Mouse (Mus musculus): ENCODE measurements around the gene Prkcd.
"Not testable (repeated sequence)": the region's sequence is repeated elsewhere in the genome, so short reads cannot be mapped to it uniquely, and the experiment has no call there.

The Prkcd gene

DNA sequence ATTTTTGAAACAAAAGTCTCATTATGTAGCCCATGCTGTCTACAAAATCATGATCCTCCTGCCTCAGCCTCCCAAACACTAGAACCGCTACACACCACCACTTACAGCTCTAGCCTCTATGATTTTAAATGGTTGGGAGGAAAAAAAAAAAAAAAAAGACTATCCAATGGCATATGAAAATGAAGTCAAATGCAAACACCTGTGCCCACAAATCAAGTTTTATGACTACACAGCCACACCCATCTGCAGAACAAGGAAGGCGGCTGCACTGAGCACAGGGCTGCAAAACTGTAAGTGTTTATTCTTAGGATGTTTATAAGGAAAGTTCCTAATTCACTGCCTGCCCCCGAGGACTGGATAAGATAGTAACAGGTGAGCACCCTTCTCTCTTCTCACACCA is 29.6 kb downstream of the Prkcd start:
- DNase-seq = no peak

DNA sequence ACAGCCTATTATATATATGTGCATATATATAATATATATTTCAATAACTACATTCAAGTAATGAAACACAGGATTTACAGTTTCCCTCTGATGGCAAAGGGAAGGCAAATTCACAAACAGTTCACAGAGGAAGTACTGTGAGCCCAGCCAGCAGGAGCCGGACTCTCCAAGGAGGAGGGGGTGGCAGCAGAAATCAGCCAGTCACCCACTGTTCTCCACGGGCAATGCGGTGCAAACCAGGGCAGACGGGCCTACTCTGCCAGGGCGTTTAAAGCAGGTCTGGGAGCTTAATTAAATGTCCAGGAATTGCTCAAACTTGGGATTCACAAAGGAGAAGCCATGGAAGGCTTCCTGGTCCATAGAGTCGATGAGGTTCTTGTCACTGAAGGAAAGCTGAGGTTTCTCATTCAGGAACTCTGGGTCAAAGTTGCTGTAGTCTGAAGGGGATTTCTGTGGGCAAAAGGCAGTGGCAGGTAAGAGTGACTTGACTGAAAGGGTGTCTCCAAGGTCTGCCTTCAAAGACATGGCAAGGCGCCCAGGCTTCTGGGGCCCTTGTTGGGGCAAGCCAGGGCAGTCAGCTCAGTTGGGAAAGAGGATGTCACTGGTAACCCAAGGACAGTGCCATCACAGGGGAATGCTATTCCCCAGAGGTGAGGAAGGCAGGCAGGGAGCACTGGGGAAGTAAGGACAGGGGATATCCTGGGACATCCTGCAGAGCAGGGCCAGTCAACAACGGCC is 30.3 kb downstream of the Prkcd start:
- no peak for DNase-seq

DNA sequence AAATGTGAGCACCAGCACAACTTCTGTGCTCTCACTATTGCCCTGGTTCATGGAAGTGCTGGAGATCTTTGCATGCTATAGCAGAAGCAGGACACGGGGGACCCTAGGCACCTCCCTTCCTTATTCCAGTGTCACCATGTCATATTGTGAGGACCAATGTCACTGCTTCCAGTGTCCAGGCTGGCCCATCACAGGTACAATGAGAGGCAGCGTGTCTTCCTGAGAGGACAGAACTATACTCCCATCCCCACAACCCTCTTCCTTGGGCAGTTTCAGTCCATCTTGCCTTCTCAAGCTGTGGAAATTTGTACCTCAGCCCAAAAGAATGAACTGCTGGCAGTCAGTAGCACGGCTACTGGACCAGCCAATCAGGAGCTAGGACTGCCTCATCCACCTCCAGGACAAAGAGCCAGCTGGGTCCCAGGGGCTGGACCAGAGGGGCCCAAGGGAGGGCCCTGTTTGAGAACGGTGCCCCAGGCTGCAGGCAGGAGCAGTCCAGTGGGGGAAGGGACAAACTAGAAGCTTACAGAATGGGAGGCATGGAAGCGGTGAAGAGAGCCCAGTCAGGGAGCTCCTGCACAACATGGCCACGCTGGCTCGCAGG is 31.8 kb downstream of the Prkcd start:
- peak; percentile 62 for DNase-seq

DNA sequence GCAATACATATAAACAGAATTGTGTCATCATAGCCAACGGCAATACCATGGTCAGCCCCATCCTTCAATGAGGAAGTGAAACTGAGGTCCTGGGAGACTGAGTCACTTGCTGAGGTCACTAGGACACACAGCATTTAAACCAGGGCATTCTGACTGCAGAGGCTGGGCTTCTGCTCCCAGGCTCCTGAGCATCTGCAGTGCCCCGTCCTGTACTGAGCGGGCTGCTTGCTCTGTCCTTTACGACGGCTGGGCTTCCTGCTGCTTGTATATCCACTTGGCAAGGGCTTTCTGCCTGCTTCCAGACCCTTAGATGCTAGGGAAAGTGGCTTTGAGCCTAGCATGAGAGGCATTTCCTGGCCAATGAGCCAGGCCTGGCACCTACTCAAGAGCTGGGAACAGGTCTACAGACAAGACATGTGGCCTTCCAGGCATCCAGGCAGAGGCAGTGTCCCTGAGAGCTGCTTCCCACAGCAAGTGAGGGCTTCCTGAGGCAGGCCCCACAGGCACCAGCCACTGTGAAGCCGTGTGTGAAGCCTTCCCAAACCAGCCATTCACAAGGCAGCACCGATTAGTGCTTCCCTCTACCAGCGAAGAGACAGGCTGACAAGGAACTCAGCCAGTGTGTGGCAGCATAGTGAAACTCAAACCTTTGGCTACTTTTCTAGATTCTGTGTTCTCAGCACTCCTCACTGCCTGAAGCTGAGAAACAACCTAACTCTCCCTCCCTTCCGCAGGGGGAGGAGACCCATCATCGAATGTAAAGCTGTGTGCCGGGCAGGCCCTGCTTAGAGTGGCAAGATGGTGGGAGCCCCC is 32.5 kb downstream of the Prkcd start:
- peak; percentile 78 for DNase-seq

DNA sequence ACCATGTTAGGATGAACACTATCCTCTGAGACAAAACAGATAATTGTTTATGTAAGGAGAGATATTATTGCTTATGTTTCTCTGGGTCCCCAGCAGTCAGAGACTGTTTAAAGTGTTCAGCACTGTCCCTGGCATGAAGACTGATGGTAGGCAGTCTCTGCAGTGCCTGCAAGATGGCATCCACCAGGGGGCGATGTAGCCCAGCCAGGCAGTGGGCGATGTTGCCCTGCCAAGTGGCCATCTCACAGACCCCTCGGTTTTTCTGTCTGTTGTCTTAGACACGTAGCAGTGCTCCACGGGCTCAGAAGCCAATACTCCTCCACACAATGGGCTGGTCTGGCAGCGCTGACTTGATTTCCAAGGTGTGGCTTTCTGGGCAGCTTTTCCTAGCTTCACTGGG is 34.6 kb downstream of the Prkcd start:
- peak; percentile 90 for DNase-seq

DNA sequence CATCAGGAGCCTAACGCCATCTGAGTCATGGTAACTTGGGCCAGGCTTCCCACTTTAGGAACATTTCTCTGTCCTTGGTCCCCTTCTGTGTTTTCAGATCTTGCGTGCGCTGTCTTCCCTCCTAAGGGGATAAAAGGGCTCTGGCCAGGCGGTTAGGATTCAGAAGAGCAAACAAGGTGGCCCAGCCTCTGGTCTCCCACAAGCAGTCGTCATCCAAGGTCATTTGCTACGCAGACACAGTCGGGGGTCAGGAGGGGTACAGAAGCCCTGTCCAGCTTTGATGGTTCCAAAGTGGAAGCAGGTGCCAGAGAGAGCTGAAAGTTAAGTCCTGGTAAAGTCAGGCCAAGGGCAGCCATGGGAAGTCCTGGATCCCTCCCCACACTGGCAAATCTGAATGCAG is 35.1 kb downstream of the Prkcd start:
- DNase-seq = no peak

DNA sequence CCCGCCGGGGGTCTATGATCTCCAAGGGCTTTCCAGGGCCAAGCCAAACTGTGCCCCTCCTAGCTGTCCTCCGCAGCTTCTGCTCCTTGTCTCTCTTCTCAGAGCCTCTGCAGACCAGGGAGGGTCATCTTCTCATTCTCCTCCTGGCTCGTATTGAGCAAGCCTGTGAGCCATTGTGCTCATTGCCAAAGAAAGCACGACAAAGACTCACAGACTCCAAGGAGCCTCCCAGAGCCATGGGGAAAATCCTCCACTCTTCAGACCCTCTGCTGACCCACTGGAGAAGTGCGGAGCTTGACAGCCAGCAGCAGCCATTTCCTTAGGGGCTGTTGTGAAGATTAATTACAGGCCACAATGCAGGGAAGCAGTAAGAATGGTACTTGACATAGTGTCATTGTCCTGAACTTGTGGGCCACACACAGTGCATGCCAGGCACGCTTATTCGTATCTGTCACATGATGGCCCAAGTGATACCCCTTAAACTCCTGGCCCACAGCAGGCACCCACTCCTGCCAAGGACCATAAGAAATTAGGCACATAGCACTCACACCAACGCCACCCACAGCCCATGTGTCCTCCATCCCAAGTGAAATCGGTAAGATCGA is 35.9 kb downstream of the Prkcd start:
- no peak for DNase-seq

DNA sequence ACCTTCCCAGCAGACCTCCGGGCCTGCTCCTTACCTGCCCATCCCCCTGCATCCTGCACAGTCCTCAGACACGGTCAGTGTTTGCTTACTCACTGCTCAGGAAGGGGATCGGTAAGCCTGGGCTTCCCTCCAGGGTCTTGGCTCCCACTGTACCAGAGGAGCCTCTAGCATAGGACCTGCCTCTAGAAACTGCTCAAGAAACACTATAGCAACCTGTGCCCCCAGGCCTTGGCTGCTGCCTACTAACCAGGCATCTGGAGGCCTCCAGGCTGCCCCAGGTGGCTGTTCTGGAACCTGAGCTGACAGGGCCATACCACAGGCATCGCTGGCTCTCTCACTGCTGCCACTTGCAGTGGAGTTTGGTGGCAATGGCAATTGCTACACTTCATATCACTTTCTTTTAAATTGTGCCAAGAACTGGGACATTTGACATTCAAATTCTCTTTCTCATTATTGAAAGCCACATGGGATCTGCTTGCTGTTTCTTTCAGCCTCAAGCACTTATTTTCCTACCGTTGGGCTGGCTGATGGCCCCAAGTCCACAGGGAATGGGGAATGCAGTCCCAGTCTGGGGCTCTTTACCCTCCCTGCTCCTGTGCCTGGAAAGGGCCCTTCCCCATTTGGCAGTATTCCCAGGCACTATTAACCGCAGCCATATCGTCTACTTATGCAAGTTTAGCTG is 39.1 kb downstream of the Prkcd start:
- no peak for DNase-seq

DNA sequence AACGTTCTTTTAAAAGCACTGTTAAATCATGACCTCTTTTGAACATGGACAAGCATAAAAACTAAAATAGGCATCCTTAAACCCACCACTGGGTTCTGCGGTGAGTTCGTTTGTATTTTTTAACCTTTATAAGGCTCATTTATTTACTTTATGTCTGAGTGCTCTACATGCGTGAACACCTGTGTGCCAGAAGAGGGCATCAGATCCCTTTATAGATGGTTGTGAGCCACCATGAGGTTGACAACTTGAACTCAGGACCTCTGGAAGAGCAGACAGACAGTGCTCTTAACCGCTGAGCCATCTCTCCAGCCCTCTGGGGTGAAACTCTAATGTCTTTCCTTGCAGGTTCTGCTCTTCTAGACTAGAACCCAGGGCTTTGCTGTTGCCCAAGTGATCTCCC is 40.7 kb downstream of the Prkcd start:
- no peak for DNase-seq

DNA sequence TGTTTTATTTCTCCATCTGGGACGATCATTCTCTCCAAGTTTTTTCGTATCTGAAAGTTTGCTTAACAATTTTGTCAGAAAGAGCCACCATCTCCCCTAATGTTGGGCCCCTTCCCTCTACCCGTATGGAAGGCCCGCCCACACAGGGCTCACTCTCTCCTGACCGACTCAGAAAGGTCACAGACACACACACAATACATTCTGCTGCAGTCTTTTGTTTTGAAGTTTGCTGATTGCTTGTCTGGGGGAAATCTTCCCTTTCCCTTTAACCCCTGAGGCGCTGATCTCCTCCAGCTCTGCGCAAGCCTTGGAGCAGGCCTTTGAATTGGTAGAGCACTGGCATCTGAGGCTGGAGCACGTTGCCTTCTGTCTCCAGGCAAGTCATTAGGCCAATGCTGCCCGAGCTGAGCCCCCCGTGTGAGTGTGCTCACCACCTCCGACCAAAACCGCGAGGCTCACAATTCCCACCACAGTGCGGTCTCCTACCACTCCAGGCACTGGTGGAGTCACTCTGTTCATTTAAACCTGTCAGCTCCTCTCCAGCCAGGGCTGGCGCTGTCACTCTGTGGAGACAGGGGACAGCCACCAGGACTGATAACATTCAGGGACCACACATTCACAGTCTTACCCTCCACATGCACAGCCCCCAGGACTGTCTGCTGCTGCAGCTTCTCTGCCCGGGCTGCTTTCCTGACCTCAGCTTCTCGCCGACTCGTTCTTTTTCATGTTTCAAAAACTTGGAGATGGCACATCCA is 41.3 kb downstream of the Prkcd start:
- DNase-seq = no peak

DNA sequence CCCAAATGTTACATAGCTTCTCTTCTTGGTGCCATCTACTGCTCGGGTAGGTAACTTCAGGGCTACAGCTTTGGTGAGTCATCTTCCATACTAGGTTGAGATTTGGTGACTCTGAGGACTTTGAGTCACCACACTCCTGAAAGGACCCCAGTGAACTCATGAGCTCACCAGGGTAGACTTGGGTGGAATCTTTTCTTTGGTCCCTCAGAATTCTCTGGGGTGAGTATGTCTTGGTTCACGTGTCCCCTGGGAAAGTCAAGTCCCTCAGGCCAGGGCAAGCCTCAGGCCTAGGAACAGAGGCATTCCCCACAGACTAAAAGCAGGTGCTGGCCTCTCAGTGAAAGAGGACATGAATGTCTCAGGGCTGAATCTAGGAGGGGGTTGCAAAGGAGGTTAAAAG is 41.9 kb downstream of the Prkcd start:
- DNase-seq = no peak

DNA sequence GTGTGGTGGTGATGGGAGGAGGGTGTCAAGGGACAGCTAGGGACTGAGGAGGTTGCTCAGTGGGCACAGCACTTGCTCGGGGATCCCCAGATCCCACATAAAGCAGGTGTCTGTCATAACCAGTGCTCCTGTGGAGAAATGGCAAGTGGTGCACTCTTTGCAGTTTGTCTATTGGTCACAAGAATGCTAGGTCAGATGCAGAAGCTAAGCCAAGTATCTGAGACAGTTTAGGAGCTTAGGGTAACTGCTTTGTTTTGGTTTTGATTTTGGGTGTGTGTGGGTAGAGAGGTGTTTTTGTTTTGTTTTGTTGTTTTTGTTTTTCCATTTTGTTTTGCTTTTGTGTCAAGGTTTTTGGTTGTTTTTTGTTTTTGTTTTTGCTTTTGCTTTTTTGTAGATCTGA is 44.8 kb downstream of the Prkcd start:
- no peak for DNase-seq

DNA sequence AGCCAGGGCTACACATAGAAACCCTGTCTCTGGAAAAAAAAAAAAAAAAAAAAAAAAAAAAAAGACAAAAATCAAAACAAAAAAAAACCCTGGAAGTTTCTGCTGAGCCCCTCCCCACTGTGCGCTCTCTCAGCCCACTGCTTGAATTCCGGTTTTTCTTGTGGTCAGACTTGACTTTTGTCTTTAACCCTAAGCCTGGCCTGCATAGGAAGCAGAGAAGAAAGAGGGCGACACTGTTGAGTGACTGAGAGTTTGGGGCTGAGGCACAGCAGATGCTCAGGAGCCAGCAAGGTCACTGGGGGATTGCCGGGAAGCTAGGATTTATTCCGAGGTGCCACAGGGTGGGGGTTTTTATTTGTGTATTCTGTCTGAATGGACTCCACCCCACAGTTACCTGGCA is 46.1 kb downstream of the Prkcd start:
- no peak for DNase-seq

DNA sequence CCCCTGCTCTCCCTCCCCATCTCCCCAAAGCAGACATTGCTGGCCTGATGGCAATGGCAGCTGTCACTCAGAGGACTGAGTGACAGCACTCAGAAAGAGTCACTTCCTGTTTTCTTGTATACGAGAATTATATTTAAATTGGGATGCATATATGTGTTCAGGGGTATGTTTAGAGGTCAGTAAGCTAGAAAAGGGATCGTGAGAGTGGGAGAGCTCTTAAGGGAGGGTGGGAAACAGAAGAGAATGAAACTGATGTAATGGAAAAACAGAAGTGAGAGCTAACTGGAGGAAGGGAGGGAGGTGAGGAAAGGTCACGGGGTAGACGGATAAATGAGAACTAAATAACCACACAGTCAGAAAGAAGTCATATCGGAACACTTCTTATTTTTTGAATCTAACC is 46.8 kb downstream of the Prkcd start:
- no peak for DNase-seq

DNA sequence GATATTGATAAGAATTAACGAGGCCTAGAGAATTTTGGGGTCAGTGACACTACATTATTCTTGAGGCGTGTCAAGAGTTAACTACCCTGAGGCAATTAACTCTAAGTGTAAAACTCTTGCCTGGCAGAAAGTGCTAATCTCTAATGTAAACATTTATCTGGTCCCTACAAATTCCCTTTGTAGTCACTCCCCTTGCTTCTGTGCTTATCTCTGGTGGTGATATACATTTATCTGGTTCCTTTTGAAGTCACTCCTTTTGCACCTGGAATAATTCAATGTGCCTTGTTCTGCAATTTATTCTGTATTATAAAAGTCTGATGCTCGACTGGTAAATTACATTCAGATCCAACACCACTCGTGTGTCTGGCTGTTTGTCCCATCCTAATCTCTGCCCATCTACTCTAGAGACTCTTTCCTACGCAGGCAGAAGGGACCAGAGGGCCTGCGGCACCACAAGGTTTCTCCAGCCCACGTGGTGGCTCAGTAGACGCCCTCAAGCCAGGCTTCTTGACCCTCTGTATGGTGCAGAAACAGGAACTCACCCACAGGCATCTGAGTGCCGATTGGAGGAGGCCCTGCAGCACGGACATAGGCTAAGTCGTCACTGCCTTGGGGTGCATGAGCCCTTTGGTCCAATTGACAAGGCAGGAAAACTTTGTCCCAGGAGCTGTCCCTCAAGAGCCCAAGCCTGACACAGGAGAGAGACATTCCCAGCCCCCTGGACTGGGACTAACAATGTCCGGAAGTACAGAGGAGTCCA is 48.5 kb downstream of the Prkcd start:
- DNase-seq = not testable (repeated sequence)

DNA sequence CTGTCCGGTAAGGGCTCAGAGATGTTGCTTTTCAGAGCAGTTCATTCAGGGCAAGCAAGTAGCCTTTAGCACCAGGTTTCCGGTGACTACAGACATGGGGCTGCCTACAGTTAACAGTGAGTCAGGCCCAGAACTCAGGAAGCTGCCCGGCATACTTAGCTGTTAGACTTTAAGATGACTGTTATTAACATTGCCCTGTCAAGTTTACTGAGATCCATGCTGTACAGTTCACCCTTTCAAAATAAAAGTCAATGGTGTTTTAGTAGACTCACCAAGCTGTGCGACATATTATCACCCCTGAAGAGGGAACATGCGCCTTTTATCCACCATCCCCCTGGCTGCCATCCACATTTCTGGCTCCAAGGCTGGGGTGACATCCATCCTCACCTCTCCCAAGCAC is 49.8 kb downstream of the Prkcd start:
- DNase-seq = no peak

DNA sequence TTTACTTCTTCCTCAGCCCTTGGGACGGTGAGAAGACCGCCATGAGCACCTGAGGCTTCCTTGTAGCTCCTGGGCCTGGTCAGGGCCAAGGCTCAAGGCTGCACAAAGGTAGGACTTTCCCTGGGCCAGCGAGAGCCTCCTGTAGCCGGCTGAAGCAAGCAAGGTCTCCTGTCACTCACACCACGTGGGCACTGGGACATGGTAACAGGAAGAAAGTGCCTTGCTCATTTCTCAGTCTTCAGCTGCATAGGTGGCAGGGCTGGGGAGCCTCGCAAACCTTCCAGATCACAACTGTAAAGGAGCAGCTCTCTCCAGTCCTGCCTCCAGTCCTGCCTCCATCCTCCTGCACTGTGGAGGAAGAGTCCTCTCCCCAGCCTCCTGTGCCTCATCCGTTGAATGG is 50.2 kb downstream of the Prkcd start:
- no peak for DNase-seq

DNA sequence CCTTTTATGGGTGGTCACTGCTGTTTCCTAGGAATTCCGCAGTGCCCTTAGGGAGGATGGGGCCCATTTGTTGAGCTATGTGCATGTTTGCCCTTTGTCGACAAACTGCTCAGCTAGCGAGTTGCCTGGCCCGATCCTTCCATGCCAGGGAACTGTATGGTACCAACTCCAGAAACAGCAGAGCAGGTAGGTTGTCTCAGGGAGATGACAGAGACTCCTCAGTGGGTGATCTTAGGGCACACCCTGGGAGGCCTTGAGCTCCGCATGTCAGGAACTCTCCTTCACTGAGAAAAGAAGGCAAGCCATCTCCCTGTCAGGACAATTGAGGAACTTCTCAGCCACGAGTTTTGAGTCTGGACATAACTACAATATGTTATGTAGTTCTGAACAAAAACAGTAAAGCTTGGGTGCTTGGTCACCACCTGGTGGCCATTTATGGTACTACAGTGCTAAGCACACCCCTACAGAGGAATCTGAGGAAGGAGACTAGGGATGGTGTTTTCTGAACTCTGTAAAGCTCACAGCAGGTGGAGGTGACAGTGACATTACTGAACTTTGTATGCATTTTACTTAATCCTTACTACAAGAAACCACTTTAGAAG is 51.9 kb downstream of the Prkcd start:
- peak; percentile 85 for DNase-seq

DNA sequence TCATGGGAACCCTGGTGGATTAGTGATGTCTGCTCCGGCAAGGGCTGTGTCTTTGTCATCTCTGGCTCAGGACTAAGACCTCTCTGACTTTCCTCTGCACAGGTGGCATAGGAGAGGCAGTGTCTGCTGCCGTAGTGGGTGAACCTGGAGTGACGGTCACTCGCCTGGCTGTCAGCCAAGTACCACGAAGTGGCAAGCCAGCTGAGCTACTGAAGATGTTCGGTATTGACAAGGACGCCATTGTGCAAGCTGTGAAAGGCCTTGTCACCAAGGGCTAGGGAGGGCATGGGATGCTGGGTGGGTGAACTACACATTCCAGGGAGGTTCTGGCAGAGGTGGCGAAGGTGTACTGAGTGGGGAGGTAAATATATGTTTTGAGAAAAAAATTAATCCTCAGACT is 52.8 kb downstream of the Prkcd start:
- no peak for DNase-seq

DNA sequence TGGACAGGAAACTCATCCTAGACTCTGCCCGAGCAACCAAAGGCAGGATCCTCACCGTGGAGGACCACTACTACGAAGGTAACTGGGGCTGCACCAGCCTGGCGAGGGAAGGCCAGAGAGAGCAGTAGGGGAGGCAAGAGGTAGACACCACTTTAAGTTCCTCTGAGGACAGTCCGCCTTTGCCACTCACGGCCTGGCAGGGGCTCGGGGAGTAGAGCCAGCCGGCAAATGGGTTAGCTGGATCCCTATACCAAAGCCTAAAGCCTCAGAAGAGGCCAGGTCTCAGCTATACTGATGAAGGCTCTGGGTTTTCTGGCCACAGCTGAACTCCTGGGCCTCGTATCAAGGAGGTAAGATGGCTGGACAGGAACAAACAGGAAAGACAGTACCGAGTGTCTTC is 53.8 kb downstream of the Prkcd start:
- DNase-seq = no peak

DNA sequence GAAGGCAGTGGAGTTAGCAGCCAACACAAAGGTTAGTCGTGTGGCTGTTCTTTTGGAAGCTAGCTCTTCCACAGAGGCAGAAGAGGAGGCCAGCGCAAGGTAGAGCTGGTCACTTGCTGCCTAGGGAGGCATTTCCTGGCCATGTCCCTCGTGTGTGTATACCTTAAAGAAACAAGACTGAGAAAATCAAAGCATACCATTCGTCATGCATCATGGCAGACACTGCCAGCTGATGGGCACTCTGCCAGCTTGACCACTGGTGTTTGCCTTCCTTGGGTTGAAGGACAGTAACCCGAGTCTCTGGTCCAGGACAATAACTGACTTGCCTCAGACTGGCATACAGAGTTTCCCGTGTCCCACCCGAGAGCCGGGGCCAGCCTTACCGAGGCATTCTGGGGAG is 55.7 kb downstream of the Prkcd start:
- peak; percentile 43 for DNase-seq

Data from lung, postnatal 14 days (tissue).